Mouse (Mus musculus) forebrain, embryonic 14.5 days (tissue): ENCODE measurements around the gene Slc2a13. TPM values are rescaled to one million over a fixed set of nuclear protein-coding genes. Genes with fewer than 3 reads are reported as not detected.

Source experiments
- ATAC-seq: fragments of 200-750 bp; cut with Nextera tagmentation; 2 replicates; pipeline ENCODE4 v1.8.0; 2017; ENCODE audit warnings: mild to moderate bottlenecking, moderate library complexity
- DNase-seq: peaks from one replicate; pipeline ENCODE4 v3.0.0-alpha.2; 2015; ENCODE audit warnings: low spot score
- H3K27ac ChIP-seq: fragments of 300-500 bp; sonication (generic); 2 replicates; pipeline ENCODE4 v1.5.1; 2014; ENCODE audit warnings: low read depth, mild to moderate bottlenecking, control low read depth, low read length, moderate library complexity
- H3K27me3 ChIP-seq: fragments of 300-500 bp; sonication (generic); replicated peaks from 2 replicates; pipeline ENCODE4 v1.6.1; 2014; ENCODE audit warnings: low read length, control low read depth, mixed read lengths; ENCODE audit not compliant: control insufficient read depth, insufficient read depth
- H3K36me3 ChIP-seq: fragments of 300-500 bp; sonication (generic); 2 replicates; pipeline ENCODE4 v1.6.1; 2014; ENCODE audit warnings: low read length, control low read depth; ENCODE audit not compliant: control insufficient read depth, insufficient read depth
- H3K4me1 ChIP-seq: fragments of 300-500 bp; sonication (generic); 2 replicates; pipeline ENCODE4 v1.6.1; 2014; ENCODE audit warnings: antibody characterized with exemption, low read length, control low read depth; ENCODE audit not compliant: control insufficient read depth, insufficient read depth
- H3K4me2 ChIP-seq: fragments of 300-500 bp; sonication (generic); 2 replicates; pipeline ENCODE4 v1.6.1; 2014; ENCODE audit warnings: mild to moderate bottlenecking, control low read depth, low read length
- H3K4me3 ChIP-seq: fragments of 300-500 bp; sonication (generic); 2 replicates; pipeline ENCODE4 v1.5.1; 2014; ENCODE audit warnings: low read depth, low read length, control low read depth
- H3K9ac ChIP-seq: fragments of 300-500 bp; sonication (generic); 2 replicates; pipeline ENCODE4 v1.6.1; 2014; ENCODE audit warnings: mild to moderate bottlenecking, low read length, control low read depth, moderate library complexity
- H3K9me3 ChIP-seq: fragments of 300-500 bp; sonication (generic); replicated peaks from 2 replicates; pipeline ENCODE4 v1.6.1; 2016; ENCODE audit warnings: low read length, control low read depth, mixed read lengths; ENCODE audit not compliant: control insufficient read depth
- WGBS: fragments of 180-500 bp; shearing (Covaris S2); extraction: QIAGEN DNeasy Blood & Tissue Kit; methylation state at CpG from one replicate; pipeline ENCODE4 v1.1.7; 2014; 5-methylcytosine and 5-hydroxymethylcytosine counted together
- polyA plus RNA-seq: library from polyadenylated mRNA; unstranded; fragments of >200 nt; fragmentation: Nextera tagmentation; extraction: Ambion mirVana; gene quantifications from 2 replicates; pipeline ENCODE4 v1.2.1, GENCODE M21; 2014

Gene Slc2a13
- polyA plus RNA-seq, 1 experiment from 2014 or later: 3.3 TPM

DNA sequence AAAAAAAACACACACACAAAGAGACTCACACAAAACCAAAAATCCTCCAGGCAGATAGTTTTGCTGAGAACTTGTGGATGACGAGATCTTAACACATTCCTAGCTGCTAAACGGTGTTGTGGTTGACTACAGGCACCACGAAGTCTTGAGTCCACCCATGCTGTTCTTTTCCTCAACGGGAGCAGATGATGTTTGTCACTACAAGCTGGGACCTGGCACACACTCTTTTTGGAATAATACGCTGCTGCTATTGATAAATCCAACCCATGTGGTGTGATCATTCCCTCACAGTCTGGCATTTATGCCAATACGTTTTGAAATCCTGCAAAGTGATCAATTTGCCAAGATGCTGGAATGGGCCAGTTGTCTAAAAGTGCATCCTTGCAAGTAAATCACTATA, 147.6 kb downstream of the Slc2a13 start:
- no peaks in the 10 kb centered on the region for H3K36me3 ChIP-seq
- H3K4me1 ChIP-seq: no peaks in the 10 kb centered on the region
- DNase-seq (peak; percentile 51), ATAC-seq (no peak; the same call in 1 of the 2 replicates)
- WGBS: 77% methylated on average over 6 of the region's 6 CpGs
- no peaks in the 10 kb centered on the region for H3K9me3 ChIP-seq
- no peak overlapping the region for H3K9ac ChIP-seq
- H3K27ac ChIP-seq: no peak overlapping the region
- no peak overlapping the region for H3K4me3 ChIP-seq
- H3K4me2 ChIP-seq: no peak overlapping the region
- H3K27me3 ChIP-seq: no peaks in the 10 kb centered on the region

DNA sequence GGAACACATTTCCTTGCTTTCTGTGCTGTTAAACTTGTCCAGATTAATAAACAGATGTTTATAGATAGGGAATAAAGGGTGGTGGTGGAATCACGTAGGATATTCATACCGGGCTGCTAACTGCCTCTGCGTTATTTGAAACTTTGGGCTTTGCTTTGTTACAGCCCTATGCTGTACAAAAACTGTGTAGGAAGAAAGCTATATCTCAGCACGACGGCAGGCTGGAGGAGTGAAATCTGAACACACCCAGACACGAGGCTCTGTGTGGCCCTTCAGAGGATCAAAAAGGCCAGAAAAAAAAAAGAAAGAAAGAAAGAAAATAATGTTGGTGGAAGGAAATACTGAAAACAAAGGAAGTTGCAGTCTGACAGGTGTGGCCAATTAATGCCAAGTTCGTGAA, 166.1 kb downstream of the Slc2a13 start:
- H3K4me2 ChIP-seq: no peak overlapping the region
- no peak overlapping the region for H3K4me3 ChIP-seq
- no peak overlapping the region for H3K27ac ChIP-seq
- no peaks in the 10 kb centered on the region for H3K9me3 ChIP-seq
- ATAC-seq (no peak), DNase-seq (no peak)
- H3K9ac ChIP-seq: no peak overlapping the region
- H3K36me3 ChIP-seq: no peaks in the 10 kb centered on the region
- 73% methylated on average over 7 of the region's 7 CpGs for WGBS
- no peaks in the 10 kb centered on the region for H3K27me3 ChIP-seq
- H3K4me1 ChIP-seq: no peaks in the 10 kb centered on the region

DNA sequence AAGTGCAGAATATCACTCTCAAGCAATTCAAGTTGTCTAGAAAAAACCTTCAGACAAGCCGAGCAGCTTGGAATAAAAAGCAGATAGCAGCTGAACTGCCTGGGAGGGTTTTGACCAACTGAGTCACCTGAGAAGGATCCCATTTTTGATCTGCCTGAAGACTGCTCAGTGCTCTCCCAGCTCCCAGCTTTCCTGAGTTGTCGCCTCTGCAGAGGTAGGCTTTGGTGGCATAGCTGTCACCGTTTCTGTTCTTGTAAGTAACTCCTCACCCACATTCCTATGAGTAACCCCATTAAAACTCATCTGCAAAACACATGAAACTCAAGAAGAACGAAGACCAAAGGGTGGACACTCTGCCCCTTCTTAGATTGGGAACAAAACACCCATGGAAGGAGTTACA, 177.9 kb downstream of the Slc2a13 start:
- no peaks in the 10 kb centered on the region for H3K9me3 ChIP-seq
- ATAC-seq (no peak), DNase-seq (no peak)
- no peak overlapping the region for H3K4me2 ChIP-seq
- H3K4me1 ChIP-seq: no peaks in the 10 kb centered on the region
- H3K4me3 ChIP-seq: no peak overlapping the region
- WGBS: 82% methylated on average over 4 of the region's 4 CpGs
- H3K9ac ChIP-seq: no peak overlapping the region
- no peaks in the 10 kb centered on the region for H3K27me3 ChIP-seq
- no peak overlapping the region for H3K27ac ChIP-seq
- H3K36me3 ChIP-seq: no peaks in the 10 kb centered on the region

DNA sequence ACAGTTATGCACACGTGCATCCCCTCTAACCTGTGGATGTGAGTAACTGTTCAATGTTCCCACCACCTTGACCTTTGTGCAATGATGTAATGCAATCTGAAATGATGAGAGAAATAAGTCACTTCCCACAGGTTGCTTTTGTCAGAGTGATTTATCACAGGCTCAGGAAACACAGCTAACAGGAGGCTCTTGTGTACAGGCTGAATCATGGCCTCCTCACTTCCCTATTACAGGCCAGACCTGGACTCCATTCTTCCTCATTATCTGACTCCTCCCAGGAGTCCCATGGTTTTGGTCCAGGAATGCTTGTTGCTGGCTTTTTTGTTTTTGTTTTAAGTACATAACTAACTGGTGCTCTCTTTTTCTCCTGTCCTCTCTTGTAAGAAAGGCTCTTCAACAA, 189.4 kb downstream of the Slc2a13 start:
- Histone ChIP-seq H3K9me3 (no peaks in the 10 kb centered on the region), H3K9ac (no peak overlapping the region), H3K27ac (no peak overlapping the region), H3K36me3 (no peaks in the 10 kb centered on the region), H3K4me1 (peaks cover 3% of the 10 kb centered on the region; the same call in 1 of the 2 replicates), H3K27me3 (no peaks in the 10 kb centered on the region), H3K4me2 (no peak overlapping the region), H3K4me3 (no peak overlapping the region)
- 97% methylated on average over 1 of the region's 1 CpGs for WGBS
- no peak for DNase-seq
- ATAC-seq: no peak

DNA sequence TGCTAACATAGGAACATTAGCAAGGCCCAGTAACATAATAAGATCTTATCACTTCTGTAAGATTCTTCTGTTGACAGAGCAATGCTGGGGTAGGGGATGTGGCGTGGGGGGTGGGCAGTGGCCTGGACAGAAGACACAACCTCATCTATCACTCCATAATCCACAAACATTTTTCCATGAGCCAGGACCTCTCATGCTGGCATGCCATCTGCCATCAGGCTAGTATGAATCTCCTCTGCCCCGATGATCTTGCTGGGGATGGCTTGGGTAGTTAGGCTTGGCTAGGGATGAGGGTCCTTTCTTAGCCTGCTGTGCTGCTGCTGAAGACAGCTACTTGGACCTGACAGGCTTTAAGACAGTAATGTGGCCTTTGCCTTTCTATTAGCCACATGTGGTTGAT, 190.5 kb downstream of the Slc2a13 start:
- ATAC-seq (no peak), DNase-seq (no peak)
- Histone ChIP-seq H3K4me2 (no peak overlapping the region), H3K4me3 (no peak overlapping the region), H3K4me1 (peaks cover 3% of the 10 kb centered on the region; the same call in 1 of the 2 replicates), H3K27ac (no peak overlapping the region), H3K9ac (no peak overlapping the region), H3K36me3 (no peaks in the 10 kb centered on the region), H3K9me3 (no peaks in the 10 kb centered on the region), H3K27me3 (no peaks in the 10 kb centered on the region)
- WGBS: 89% methylated on average over 2 of the region's 2 CpGs

- no peaks in the 10 kb centered on the region for H3K9me3 ChIP-seq
- ATAC-seq: no peak
- 91% methylated on average over 1 of the region's 1 CpGs for WGBS
- no peak overlapping the region for H3K27ac ChIP-seq
- no peak overlapping the region for H3K9ac ChIP-seq
- H3K27me3 ChIP-seq: no peaks in the 10 kb centered on the region
- no peak overlapping the region for H3K4me2 ChIP-seq
- DNase-seq: no peak
- H3K36me3 ChIP-seq: no peaks in the 10 kb centered on the region
- H3K4me3 ChIP-seq: no peak overlapping the region
- H3K4me1 ChIP-seq: peaks cover 7% of the 10 kb centered on the region; the same call in 1 of the 2 replicates
These were observed 191.2 kb downstream of the Slc2a13 start for GRCm38 (mm10) chr15:91381864-91382263.

DNA sequence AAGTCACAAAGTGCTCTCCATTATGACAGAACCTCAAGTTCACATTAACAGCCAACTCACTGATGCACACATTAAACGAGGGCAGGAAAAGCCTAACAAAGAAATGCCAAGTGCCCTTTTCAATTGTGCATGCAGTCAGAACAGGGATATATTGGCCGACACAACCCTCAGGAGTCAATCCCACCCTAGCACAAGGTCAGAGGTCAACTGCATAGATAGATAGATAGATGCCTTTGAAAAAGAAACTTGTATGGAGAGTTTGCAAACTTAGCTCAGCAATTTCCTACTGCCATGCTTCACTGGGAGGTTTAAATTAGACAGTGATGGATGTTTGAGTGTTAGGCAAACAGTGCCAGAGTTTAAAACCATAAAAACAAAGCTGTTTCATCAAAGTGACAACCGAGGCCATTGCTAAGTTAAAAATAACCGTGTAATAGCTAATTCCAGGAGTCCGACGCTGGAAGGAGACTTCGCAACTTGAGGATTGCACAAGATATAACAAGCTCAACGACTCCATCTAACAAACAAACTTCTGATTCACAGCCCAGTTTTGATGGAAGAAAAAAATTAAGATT, 194.2 kb downstream of the Slc2a13 start:
- 70% methylated on average over 8 of the region's 8 CpGs for WGBS

GRCm38 (mm10) chr15:91377568-91377967, 195.5 kb downstream of the Slc2a13 start:
- Histone ChIP-seq H3K4me1 (peaks cover 35% of the 10 kb centered on the region), H3K9me3 (no peaks in the 10 kb centered on the region), H3K4me2 (peak overlapping the region; percentile 10; the same call in 1 of the 2 replicates), H3K27ac (0 out of 2 replicates have a peak overlapping the region, but pooled peaks have one; percentile 29), H3K27me3 (no peaks in the 10 kb centered on the region), H3K4me3 (no peak overlapping the region), H3K9ac (no peak overlapping the region), H3K36me3 (no peaks in the 10 kb centered on the region)
- ATAC-seq (peak; percentile 65), DNase-seq (no peak)
- 60% methylated on average over 11 of the region's 11 CpGs for WGBS

More for the DNA sequence above, 194.2 kb downstream of the Slc2a13 start:
- Histone ChIP-seq H3K27ac (no peak overlapping the region), H3K4me2 (no peak overlapping the region), H3K9ac (no peak overlapping the region), H3K4me1 (peaks cover 25% of the 10 kb centered on the region), H3K4me3 (no peak overlapping the region), H3K36me3 (no peaks in the 10 kb centered on the region), H3K27me3 (no peaks in the 10 kb centered on the region), H3K9me3 (no peaks in the 10 kb centered on the region)
- ATAC-seq: no peak
- DNase-seq: no peak

DNA sequence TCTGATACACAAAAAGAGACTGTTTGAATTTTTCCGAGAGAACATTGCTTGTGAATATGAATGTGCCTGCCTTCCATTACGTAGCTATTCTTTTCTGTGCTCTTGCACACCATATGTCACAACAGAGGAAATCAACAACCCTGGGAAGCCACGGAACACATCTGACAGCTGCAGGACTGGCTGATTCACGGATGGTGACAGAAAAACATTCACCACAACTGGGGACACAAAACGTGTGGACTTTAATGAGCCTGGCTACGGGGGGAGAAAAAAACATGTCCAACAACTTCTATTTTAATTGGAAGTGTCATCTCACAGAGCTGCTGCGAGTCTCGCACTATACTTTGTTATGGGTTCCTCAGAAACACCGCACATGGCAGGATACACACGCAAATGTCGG, 196.0 kb downstream of the Slc2a13 start:
- Histone ChIP-seq H3K4me3 (no peak overlapping the region), H3K9ac (no peak overlapping the region), H3K4me1 (peaks cover 39% of the 10 kb centered on the region), H3K4me2 (peak overlapping the region; percentile 10; the same call in 1 of the 2 replicates), H3K27ac (peak overlapping the region; percentile 29; the same call in 1 of the 2 replicates), H3K27me3 (no peaks in the 10 kb centered on the region), H3K36me3 (no peaks in the 10 kb centered on the region), H3K9me3 (no peaks in the 10 kb centered on the region)
- WGBS: 25% methylated on average over 11 of the region's 11 CpGs
- ATAC-seq (peak; percentile 82), DNase-seq (peak; percentile 89)
